Mouse (Mus musculus) C2C12 (cell line): ENCODE measurements around the gene Ptprm.

Experiments
- CEBPB ChIP-seq: IDR thresholded peaks from one replicate; pipeline ENCODE4 v1.6.1; 2011; ENCODE audit warnings: low read depth, mild to moderate bottlenecking, control low read depth, moderate library complexity
- CTCF ChIP-seq: IDR thresholded peaks from one replicate; pipeline ENCODE4 v1.5.1; 2011; ENCODE audit not compliant: control insufficient read depth, insufficient read depth, insufficient read length
- FOSL1 ChIP-seq: IDR thresholded peaks from one replicate; pipeline ENCODE4 v1.8.0; 2011; ENCODE audit warnings: mild to moderate bottlenecking, low read length; ENCODE audit not compliant: poor library complexity, insufficient read depth, severe bottlenecking
- MAX ChIP-seq: IDR thresholded peaks from one replicate; pipeline ENCODE4 v1.6.1; 2011; ENCODE audit warnings: mild to moderate bottlenecking, control low read depth
- MYOD1 ChIP-seq: IDR thresholded peaks from one replicate; pipeline ENCODE4 v1.6.1; 2011; ENCODE audit warnings: low read depth; ENCODE audit not compliant: control insufficient read depth, insufficient read length
- MYOG ChIP-seq: IDR thresholded peaks from one replicate; pipeline ENCODE4 v1.6.1; 2011; ENCODE audit not compliant: control insufficient read depth, insufficient read length; ENCODE audit errors: extremely low read depth
- USF1 ChIP-seq: IDR thresholded peaks from one replicate; pipeline ENCODE4 v1.6.1; 2011; ENCODE audit warnings: low read depth, mild to moderate bottlenecking, control low read depth, moderate library complexity

DNA sequence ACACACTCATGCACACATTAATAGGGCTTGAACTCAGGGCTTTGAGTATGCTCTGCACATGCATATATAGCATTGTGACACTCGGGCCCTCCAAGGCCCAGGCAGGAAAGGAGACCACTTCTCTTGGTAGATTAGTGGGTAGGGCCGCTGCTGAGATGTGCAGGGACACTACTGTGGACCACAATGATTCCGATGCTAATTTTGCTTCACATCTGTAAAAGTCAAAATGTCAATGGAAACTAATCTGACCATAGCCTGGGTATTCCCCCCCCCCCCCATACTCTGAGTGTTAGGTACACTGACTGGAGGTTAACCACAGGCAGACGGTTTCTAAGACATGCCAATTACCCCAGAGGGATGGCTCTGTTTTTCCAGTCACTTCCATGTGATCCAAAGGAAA, 2.9 kb upstream of the Ptprm start:
- TF ChIP-seq USF1: no peak
- no peak for TF ChIP-seq CTCF
- no peak for TF ChIP-seq MYOG
- no peak for TF ChIP-seq MYOD1
- no peak for TF ChIP-seq MAX
- no peak for TF ChIP-seq CEBPB
- no peak for TF ChIP-seq FOSL1
